9 mouse cellular contexts compared by ENCODE assay signal in genomic region chr7:4795767-4796433, GRCm38 (mm10). TPM values are rescaled to one million over a fixed set of nuclear protein-coding genes. Genes with fewer than 3 reads are reported as not detected.
DNase-seq lines count a peak whose midpoint lies in the region; ATAC-seq and TF ChIP-seq lines count a peak whose summit lies in the region.
"Had no signal": no experiment of that assay in that cellular context is flagged by ENCODE, and none has a peak within 500 bp of the region (broad histone marks: within the 10 kb centered on the region; RNA-seq: fewer than 3 reads in every experiment).

No protein-coding gene starts in this region.

- 67% methylated on average over 7 of the region's 7 CpGs for WGBS in liver, adult 2 months
- 72% methylated on average over 7 of the region's 7 CpGs for WGBS in liver, embryonic 11.5 days

- TF ChIP-seq POLR2A in liver, adult 2 months (IDR thresholded peaks at IDR 0.05; ENCODE audit: extremely low read depth, insufficient read depth, low read length), result no peak
- TF ChIP-seq POLR2A in brain, embryonic 14.5 days (IDR thresholded peaks at IDR 0.05; ENCODE audit: borderline replicate concordance, extremely low read depth, insufficient read depth, insufficient read length, poor library complexity, severe bottlenecking), result no peak

- no peak overlapping the region for H3K4me2 ChIP-seq in liver, embryonic 11.5 days
- H3K4me2 ChIP-seq: midbrain, embryonic 12.5 days had no signal

- H3K4me3 ChIP-seq in liver, adult 2 months (ENCODE audit: insufficient read depth, low read depth, low read length), result no peak overlapping the region
- H3K4me3 ChIP-seq in liver, embryonic 11.5 days (ENCODE audit: low read depth, low read length), result no peak overlapping the region
- H3K4me3 ChIP-seq: midbrain, embryonic 12.5 days had no signal

- no peak overlapping the region for H3K9ac ChIP-seq in liver, adult 2 months (ENCODE audit: low read depth, low read length)
- H3K9ac ChIP-seq in liver, embryonic 11.5 days (ENCODE audit: low read depth, low read length), result no peak overlapping the region
- H3K9ac ChIP-seq: midbrain, embryonic 12.5 days had no signal

- no peak; the same call in 1 of the 2 replicates for ATAC-seq in liver, embryonic 11.5 days (replicated peaks; ENCODE audit: low FRiP score)
- peak; percentile 21 to 30; a peak in 1 of 4 replicates for ATAC-seq in hematopoietic stem cell, adult 5-6 weeks (replicated peaks in 1 of 2; ENCODE audit: insufficient read depth in 1 of 2, low FRiP score in 2 of 2, low TSS enrichment in 1 of 2, low read depth in 1 of 2, poor library complexity in 2 of 2, severe bottlenecking in 2 of 2)
- ATAC-seq in megakaryocyte-erythroid progenitor cell, adult 5-6 weeks (replicated peaks; ENCODE audit: low FRiP score, low TSS enrichment, poor library complexity, severe bottlenecking), result peak; percentile 12; the same call in 1 of the 2 replicates

- no peaks in the 10 kb centered on the region for H3K9me3 ChIP-seq in liver, embryonic 11.5 days (ENCODE audit: control insufficient read depth, low read length)
- H3K9me3 ChIP-seq: midbrain, embryonic 12.5 days had no signal

- no peak overlapping the region for H3K27ac ChIP-seq in liver, adult 2 months (replicated peaks; ENCODE audit: insufficient read depth, low read depth, low read length)
- H3K27ac ChIP-seq in liver, embryonic 11.5 days (ENCODE audit: low read depth, low read length), result no peak overlapping the region
- H3K27ac ChIP-seq: midbrain, embryonic 12.5 days had no signal

- TF ChIP-seq CTCF in liver, adult 2 months (IDR thresholded peaks at IDR 0.05; ENCODE audit: low read depth, low read length), result peak; percentile 61
- peak; percentile 58; the same call in 1 of the 2 replicates for TF ChIP-seq CTCF in brain, embryonic 14.5 days (IDR thresholded peaks at IDR 0.05; ENCODE audit: borderline replicate concordance, extremely low read depth, insufficient read depth, insufficient read length)

- peaks cover 5% of the 10 kb centered on the region; the same call in 1 of the 2 replicates for H3K4me1 ChIP-seq in liver, adult 2 months (ENCODE audit: control insufficient read depth, insufficient read depth, low read length)
- H3K4me1 ChIP-seq in liver, embryonic 11.5 days (replicated peaks; ENCODE audit: control insufficient read depth, insufficient read depth, low read length), result peaks cover 11% of the 10 kb centered on the region

- no peaks in the 10 kb centered on the region for H3K27me3 ChIP-seq in liver, adult 2 months (ENCODE audit: control insufficient read depth, insufficient read depth, low read length)
- no peaks in the 10 kb centered on the region for H3K27me3 ChIP-seq in liver, embryonic 11.5 days (replicated peaks; ENCODE audit: control insufficient read depth, insufficient read depth, low read length)

- DNase-seq in adrenal gland, postnatal 14 days, result peak; percentile 45
- DNase-seq in adrenal gland, postnatal 25 days, result no peak
- peak; percentile 61 for DNase-seq in liver, adult 2 months (ENCODE audit: extremely low read depth, low read depth, low spot score)
- no peak for DNase-seq in liver, embryonic 11.5 days (ENCODE audit: low spot score)
- peak; percentile 74 for DNase-seq in brain, embryonic 14.5 days (ENCODE audit: low read depth)
- DNase-seq in urinary bladder, postnatal 10 days (ENCODE audit: low spot score), result no peak

- H3K36me3 ChIP-seq in liver, adult 2 months (ENCODE audit: control insufficient read depth, insufficient read depth, low read length), result peaks cover 12% of the 10 kb centered on the region; the same call in 1 of the 2 replicates
- peaks cover 31% of the 10 kb centered on the region for H3K36me3 ChIP-seq in liver, embryonic 11.5 days (ENCODE audit: control insufficient read depth, insufficient read depth, low read length)

- 0 out of 2 replicates have a peak, but pooled peaks cover 4% of the 10 kb centered on the region for H3K79me2 ChIP-seq in liver, adult 2 months (ENCODE audit: control insufficient read depth, insufficient read depth, low read length)

RNA-seq across cellular contexts. Expression of gene Rpl28, which starts 3.2 kb away (rescaled TPM):
- 1,145 and 1,281 TPM in 2 replicates for total RNA-seq in adrenal gland, postnatal 14 days (2021)
- 922 and 1,210 TPM in 2 replicates for total RNA-seq in adrenal gland, postnatal 25 days (2021)
- 58.4 and 69.2 TPM in 2 replicates for total RNA-seq in liver, adult 2 months (2014; rRNA removed)
- polyA plus RNA-seq in liver, adult 2 months (2012; rRNA removed), result 211 and 226 TPM in 2 replicates
- 218 and 238 TPM in 2 replicates for polyA plus RNA-seq in liver, embryonic 11.5 days (2014; fragmentation: Nextera tagmentation; extraction: Ambion mirVana)
- polyA plus RNA-seq in brain, embryonic 14.5 days (2012; rRNA removed), result 271 and 404 TPM in 2 replicates
- 736 and 741 TPM in 2 replicates for total RNA-seq in hematopoietic stem cell, adult 5-6 weeks (2017)
- 3,204 and 3,219 TPM in 2 replicates for total RNA-seq in megakaryocyte-erythroid progenitor cell, adult 5-6 weeks (2014; fragmentation: Nextera tagmentation)
- 676 and 1,069 TPM in 2 replicates for total RNA-seq in megakaryocyte-erythroid progenitor cell, adult 5-6 weeks (2017)

RNA-seq across cellular contexts. Expression of gene Tmem238, which starts 6.4 kb away (rescaled TPM):
- total RNA-seq in adrenal gland, postnatal 14 days (2021), result 10.2 and 11.7 TPM in 2 replicates
- total RNA-seq in adrenal gland, postnatal 25 days (2021), result 13.4 and 16.4 TPM in 2 replicates
- 16.4 and 17.3 TPM in 2 replicates for total RNA-seq in liver, adult 2 months (2014; rRNA removed)
- polyA plus RNA-seq in liver, adult 2 months (2012; rRNA removed), result 73.2 and 92.1 TPM in 2 replicates
- 12.2 and 12.4 TPM in 2 replicates for polyA plus RNA-seq in liver, embryonic 11.5 days (2014; fragmentation: Nextera tagmentation; extraction: Ambion mirVana)
- polyA plus RNA-seq in brain, embryonic 14.5 days (2012; rRNA removed), result 3.4 and 5.2 TPM in 2 replicates
- 9.3 and 19.0 TPM in 2 replicates for total RNA-seq in hematopoietic stem cell, adult 5-6 weeks (2017)
- total RNA-seq in megakaryocyte-erythroid progenitor cell, adult 5-6 weeks (2014; fragmentation: Nextera tagmentation), result 15.1 and 17.8 TPM in 2 replicates
- total RNA-seq in megakaryocyte-erythroid progenitor cell, adult 5-6 weeks (2017), result 21.3 and 26.1 TPM in 2 replicates

RNA-seq across cellular contexts. Expression of gene Tmem190, which starts 13.2 kb away (rescaled TPM):
- not detected in 2 replicates for total RNA-seq in adrenal gland, postnatal 14 days (2021)
- total RNA-seq in adrenal gland, postnatal 25 days (2021), result not detected in 2 replicates
- not detected in 2 replicates for total RNA-seq in liver, adult 2 months (2014; rRNA removed)
- not detected in 2 replicates for polyA plus RNA-seq in liver, adult 2 months (2012; rRNA removed)
- 0.86 TPM in 1 of 2 replicates, not detected in the other for polyA plus RNA-seq in liver, embryonic 11.5 days (2014; fragmentation: Nextera tagmentation; extraction: Ambion mirVana)
- polyA plus RNA-seq in brain, embryonic 14.5 days (2012; rRNA removed), result not detected in 2 replicates
- total RNA-seq in hematopoietic stem cell, adult 5-6 weeks (2017), result 1.3 TPM in 1 of 2 replicates, not detected in the other
- total RNA-seq in megakaryocyte-erythroid progenitor cell, adult 5-6 weeks (2014; fragmentation: Nextera tagmentation), result not detected in 2 replicates
- total RNA-seq in megakaryocyte-erythroid progenitor cell, adult 5-6 weeks (2017), result not detected in 2 replicates
- polyA plus RNA-seq: midbrain, embryonic 12.5 days had no signal

RNA-seq across cellular contexts. Expression of gene Il11, which starts 13.2 kb away (rescaled TPM):
- not detected in 2 replicates for total RNA-seq in adrenal gland, postnatal 14 days (2021)
- 0.15 TPM in 1 of 2 replicates, not detected in the other for total RNA-seq in adrenal gland, postnatal 25 days (2021)
- total RNA-seq in liver, adult 2 months (2014; rRNA removed), result not detected in 2 replicates
- polyA plus RNA-seq in liver, adult 2 months (2012; rRNA removed), result 0.09 TPM in 1 of 2 replicates, not detected in the other
- 0.12 TPM in 1 of 2 replicates, not detected in the other for polyA plus RNA-seq in liver, embryonic 11.5 days (2014; fragmentation: Nextera tagmentation; extraction: Ambion mirVana)
- 0.16 and 0.38 TPM in 2 replicates for polyA plus RNA-seq in brain, embryonic 14.5 days (2012; rRNA removed)
- 0.25 and 0.74 TPM in 2 replicates for total RNA-seq in hematopoietic stem cell, adult 5-6 weeks (2017)
- not detected in 2 replicates for total RNA-seq in megakaryocyte-erythroid progenitor cell, adult 5-6 weeks (2014; fragmentation: Nextera tagmentation)
- 0.15 TPM in 1 of 2 replicates, not detected in the other for total RNA-seq in megakaryocyte-erythroid progenitor cell, adult 5-6 weeks (2017)

RNA-seq across cellular contexts. Expression of gene Ube2s, which starts 16.5 kb away (rescaled TPM):
- 140 and 146 TPM in 2 replicates for total RNA-seq in adrenal gland, postnatal 14 days (2021)
- total RNA-seq in adrenal gland, postnatal 25 days (2021), result 114 and 127 TPM in 2 replicates
- total RNA-seq in liver, adult 2 months (2014; rRNA removed), result 22.4 and 24.2 TPM in 2 replicates
- 45.9 and 74.3 TPM in 2 replicates for polyA plus RNA-seq in liver, adult 2 months (2012; rRNA removed)
- polyA plus RNA-seq in liver, embryonic 11.5 days (2014; fragmentation: Nextera tagmentation; extraction: Ambion mirVana), result 367 and 402 TPM in 2 replicates
- 451 and 626 TPM in 2 replicates for polyA plus RNA-seq in brain, embryonic 14.5 days (2012; rRNA removed)
- 137 and 174 TPM in 2 replicates for total RNA-seq in hematopoietic stem cell, adult 5-6 weeks (2017)
- total RNA-seq in megakaryocyte-erythroid progenitor cell, adult 5-6 weeks (2014; fragmentation: Nextera tagmentation), result 291 and 381 TPM in 2 replicates
- 146 and 204 TPM in 2 replicates for total RNA-seq in megakaryocyte-erythroid progenitor cell, adult 5-6 weeks (2017)

Comparison
In these comparisons a context has a peak if more than half of its experiments do, and no peak if none do; other contexts are left out.
1. DNase-seq: peak in adrenal gland, postnatal 14 days (single experiment), liver, adult 2 months (single experiment) and brain, embryonic 14.5 days (single experiment); none in adrenal gland, postnatal 25 days (single experiment), liver, embryonic 11.5 days (single experiment) and urinary bladder, postnatal 10 days (single experiment).